Mouse (Mus musculus): ENCODE measurements at regions not wholly inside any gene's neighbourhood (a gene's known extent, or its start where the extent isn't known, plus 50 kb on each side); places are given as distances from the start of the nearest gene placed in this dataset.
"Not testable (repeated sequence)": the region's sequence is repeated elsewhere in the genome, so short reads cannot be mapped to it uniquely, and the experiment has no call there.

- TF ChIP-seq POLR2A (IDR thresholded peaks at IDR 0.05; ENCODE audit: low read depth, low read length) = no peak
- TF ChIP-seq CTCF (IDR thresholded peaks at IDR 0.05; ENCODE audit: borderline replicate concordance, insufficient read depth, low read length) = no peak
- H3K4me3 ChIP-seq (ENCODE audit: insufficient read depth, low read length) = no peak overlapping the region
- peaks cover 3% of the 10 kb centered on the region; the same call in 1 of the 2 replicates for H3K4me1 ChIP-seq (ENCODE audit: control insufficient read depth, insufficient read depth, low read length)
- H3K27ac ChIP-seq (ENCODE audit: insufficient read depth, low read length) = no peak overlapping the region
Measured at GRCm38 (mm10) chr17:29430401-29430800, 60.2 kb upstream of the Pim1 start.

- TF ChIP-seq CTCF (IDR thresholded peaks at IDR 0.05; ENCODE audit: borderline replicate concordance, insufficient read depth, low read length) (no peak), POLR2A (IDR thresholded peaks at IDR 0.05; ENCODE audit: low read depth, low read length) (no peak)
- H3K27ac ChIP-seq (ENCODE audit: insufficient read depth, low read length) = no peak overlapping the region
- H3K4me3 ChIP-seq (ENCODE audit: insufficient read depth, low read length) = no peak overlapping the region
- peaks cover 3% of the 10 kb centered on the region; the same call in 1 of the 2 replicates for H3K4me1 ChIP-seq (ENCODE audit: control insufficient read depth, insufficient read depth, low read length)
Measured at GRCm38 (mm10) chr17:29430806-29431205, 59.7 kb upstream of the Pim1 start.

- no peak for TF ChIP-seq POLR2A (IDR thresholded peaks at IDR 0.05; ENCODE audit: low read depth, low read length)
- TF ChIP-seq CTCF (IDR thresholded peaks at IDR 0.05; ENCODE audit: borderline replicate concordance, insufficient read depth, low read length) = no peak
- Histone ChIP-seq H3K4me3 (ENCODE audit: insufficient read depth, low read length) (no peak overlapping the region), H3K4me1 (ENCODE audit: control insufficient read depth, insufficient read depth, low read length) (peaks cover 3% of the 10 kb centered on the region; the same call in 1 of the 2 replicates), H3K27ac (ENCODE audit: insufficient read depth, low read length) (no peak overlapping the region)
Measured at GRCm38 (mm10) chr17:29431553-29432297, 58.8 kb upstream of the Pim1 start.

GRCm38 (mm10) chr17:29432666-29433065 is 57.9 kb upstream of the Pim1 start:
- Histone ChIP-seq H3K4me1 (ENCODE audit: control insufficient read depth, insufficient read depth, low read length) (peaks cover 3% of the 10 kb centered on the region; the same call in 1 of the 2 replicates), H3K4me3 (ENCODE audit: insufficient read depth, low read length) (no peak overlapping the region), H3K27ac (ENCODE audit: insufficient read depth, low read length) (no peak overlapping the region)
- TF ChIP-seq POLR2A (IDR thresholded peaks at IDR 0.05; ENCODE audit: low read depth, low read length) (no peak), CTCF (IDR thresholded peaks at IDR 0.05; ENCODE audit: borderline replicate concordance, insufficient read depth, low read length) (no peak)

GRCm38 (mm10) chr17:29433370-29433769 is 57.2 kb upstream of the Pim1 start:
- H3K27ac ChIP-seq (ENCODE audit: insufficient read depth, low read length) = no peak overlapping the region
- H3K4me3 ChIP-seq (ENCODE audit: insufficient read depth, low read length) = no peak overlapping the region
- H3K4me1 ChIP-seq (ENCODE audit: control insufficient read depth, insufficient read depth, low read length) = no peaks in the 10 kb centered on the region
- no peak for TF ChIP-seq POLR2A (IDR thresholded peaks at IDR 0.05; ENCODE audit: low read depth, low read length)
- TF ChIP-seq CTCF (IDR thresholded peaks at IDR 0.05; ENCODE audit: borderline replicate concordance, insufficient read depth, low read length) = no peak

GRCm38 (mm10) chr17:29434074-29434944 is 56.2 kb upstream of the Pim1 start:
- TF ChIP-seq POLR2A (IDR thresholded peaks at IDR 0.05; ENCODE audit: low read depth, low read length) (no peak), CTCF (IDR thresholded peaks at IDR 0.05; ENCODE audit: borderline replicate concordance, insufficient read depth, low read length) (no peak)
- H3K4me3 ChIP-seq (ENCODE audit: insufficient read depth, low read length) = no peak overlapping the region
- no peak overlapping the region for H3K27ac ChIP-seq (ENCODE audit: insufficient read depth, low read length)
- no peaks in the 10 kb centered on the region for H3K4me1 ChIP-seq (ENCODE audit: control insufficient read depth, insufficient read depth, low read length)

- Histone ChIP-seq H3K27ac (ENCODE audit: insufficient read depth, low read length) (no peak overlapping the region), H3K4me3 (ENCODE audit: insufficient read depth, low read length) (no peak overlapping the region), H3K4me1 (ENCODE audit: control insufficient read depth, insufficient read depth, low read length) (no peaks in the 10 kb centered on the region)
- TF ChIP-seq POLR2A (IDR thresholded peaks at IDR 0.05; ENCODE audit: low read depth, low read length) = no peak
- no peak for TF ChIP-seq CTCF (IDR thresholded peaks at IDR 0.05; ENCODE audit: borderline replicate concordance, insufficient read depth, low read length)
Measured at GRCm38 (mm10) chr17:29435345-29436006, 55.1 kb upstream of the Pim1 start.

- H3K27ac ChIP-seq (ENCODE audit: insufficient read depth, low read length); H3K4me1 ChIP-seq (ENCODE audit: control insufficient read depth, insufficient read depth, low read length); H3K4me3 ChIP-seq (ENCODE audit: insufficient read depth, low read length): not testable (repeated sequence)
Measured at GRCm38 (mm10) chr17:29436484-29436870, 54.1 kb upstream of the Pim1 start.

GRCm38 (mm10) chr17:29436871-29437534 is 53.5 kb upstream of the Pim1 start:
- no peak for TF ChIP-seq POLR2A (IDR thresholded peaks at IDR 0.05; ENCODE audit: low read depth, low read length)
- Histone ChIP-seq H3K4me1 (ENCODE audit: control insufficient read depth, insufficient read depth, low read length) (no peaks in the 10 kb centered on the region), H3K27ac (ENCODE audit: insufficient read depth, low read length) (peak overlapping the region; percentile 5; the same call in 1 of the 2 replicates), H3K4me3 (ENCODE audit: insufficient read depth, low read length) (no peak overlapping the region)

Measured in embryonic fibroblast, embryonic 13.5 days (primary cell).